Mouse (Mus musculus) kidney, adult 2 months (tissue): ENCODE results near the gene Ubxn6.

Source experiments
- CTCF ChIP-seq: fragments of 200-500 bp; conservative IDR thresholded peaks from 2 replicates; pipeline ENCODE4 v1.5.1; 2011; ENCODE audit warnings: low read depth, mild to moderate bottlenecking, control low read depth, low read length, moderate library complexity, mixed read lengths; ENCODE audit not compliant: insufficient read depth, insufficient read length
- POLR2A ChIP-seq: fragments of 200-500 bp; IDR thresholded peaks from one replicate; pipeline ENCODE4 v1.6.1; 2011; ENCODE audit warnings: low read depth, low read length, control low read depth

GRCm38 (mm10) chr17:56022131-56022988, 52.5 kb downstream of the Ubxn6 start:
- no peak for TF ChIP-seq CTCF
- no peak for TF ChIP-seq POLR2A
